Mouse (Mus musculus): ENCODE measurements around the gene Gm17349. TPM values are rescaled to one million over a fixed set of nuclear protein-coding genes. Genes with fewer than 3 reads are reported as not detected.
A peak's percentile ranks its signal among the peaks of the same experiment; 100 is the strongest.
"Not testable (repeated sequence)": the region's sequence is repeated elsewhere in the genome, so short reads cannot be mapped to it uniquely, and the experiment has no call there.

Gm17349 gene
- total and polyA plus RNA-seq, 2 experiments from 2014 or later = not detected

- Histone ChIP-seq H3K27ac (ENCODE audit: low read depth, low read length) (peak overlapping the region; percentile 19; the same call in 1 of the 2 replicates), H3K9me3 (ENCODE audit: low read length) (no peaks in the 10 kb centered on the region), H3K36me3 (ENCODE audit: insufficient read depth, low read length) (peaks cover 30% of the 10 kb centered on the region), H3K4me3 (ENCODE audit: low read depth, low read length) (peak overlapping the region; percentile 93), H3K27me3 (ENCODE audit: insufficient read depth, low read length) (no peaks in the 10 kb centered on the region), H3K4me1 (ENCODE audit: insufficient read depth, low read length) (peaks cover 15% of the 10 kb centered on the region), H3K9ac (replicated peaks; ENCODE audit: low read length, poor library complexity, severe bottlenecking) (peak overlapping the region; percentile 98), H3K4me2 (ENCODE audit: low read depth, low read length, poor library complexity, severe bottlenecking) (peak overlapping the region; percentile 84)
- no peak for TF ChIP-seq CTCF (IDR thresholded peaks at IDR 0.05)
- 16% methylated on average over 23 of the region's 23 CpGs for WGBS
- no peak for ATAC-seq (ENCODE audit: low FRiP score)
- DNase-seq (ENCODE audit: low spot score) = no peak
Observed at GRCm38 (mm10) chr15:99704041-99704681, 1.1 kb downstream of the Gm17349 start.

GRCm38 (mm10) chr15:99703676-99704040 is 1.6 kb downstream of the Gm17349 start:
- H3K4me2 ChIP-seq (ENCODE audit: low read depth, low read length, poor library complexity, severe bottlenecking) = peak overlapping the region; percentile 84
- DNase-seq (ENCODE audit: low spot score) = no peak
- 0 out of 2 replicates have a peak overlapping the region, but pooled peaks have one; percentile 18 for H3K27ac ChIP-seq (ENCODE audit: low read depth, low read length)
- 0 out of 2 replicates have a peak overlapping the region, but pooled peaks have one; percentile 98 for H3K9ac ChIP-seq (replicated peaks; ENCODE audit: low read length, poor library complexity, severe bottlenecking)
- peak overlapping the region; percentile 93; the same call in 1 of the 2 replicates for H3K4me3 ChIP-seq (ENCODE audit: low read depth, low read length)
- 56% methylated on average over 5 of the region's 5 CpGs for WGBS
- no peaks in the 10 kb centered on the region for H3K9me3 ChIP-seq (ENCODE audit: low read length)
- TF ChIP-seq CTCF (IDR thresholded peaks at IDR 0.05) = no peak
- H3K4me1 ChIP-seq (ENCODE audit: insufficient read depth, low read length) = peaks cover 15% of the 10 kb centered on the region
- no peak for ATAC-seq (ENCODE audit: low FRiP score)
- no peaks in the 10 kb centered on the region for H3K27me3 ChIP-seq (ENCODE audit: insufficient read depth, low read length)
- H3K36me3 ChIP-seq (ENCODE audit: insufficient read depth, low read length) = peaks cover 30% of the 10 kb centered on the region

GRCm38 (mm10) chr15:99703104-99703503 is 2.2 kb downstream of the Gm17349 start:
- peak overlapping the region; percentile 84 for H3K4me2 ChIP-seq (ENCODE audit: low read depth, low read length, poor library complexity, severe bottlenecking)
- peak overlapping the region; percentile 98 for H3K9ac ChIP-seq (replicated peaks; ENCODE audit: low read length, poor library complexity, severe bottlenecking)
- no peak for TF ChIP-seq CTCF (IDR thresholded peaks at IDR 0.05)
- no peak for DNase-seq (ENCODE audit: low spot score)
- peaks cover 34% of the 10 kb centered on the region for H3K36me3 ChIP-seq (ENCODE audit: insufficient read depth, low read length)
- H3K4me3 ChIP-seq (ENCODE audit: low read depth, low read length) = peak overlapping the region; percentile 93
- no peaks in the 10 kb centered on the region for H3K27me3 ChIP-seq (ENCODE audit: insufficient read depth, low read length)
- peak overlapping the region; percentile 96 for H3K27ac ChIP-seq (ENCODE audit: low read depth, low read length)
- WGBS = 51% methylated on average over 9 of the region's 9 CpGs
- no peak for ATAC-seq (ENCODE audit: low FRiP score)
- H3K4me1 ChIP-seq (ENCODE audit: insufficient read depth, low read length) = peaks cover 15% of the 10 kb centered on the region
- no peaks in the 10 kb centered on the region for H3K9me3 ChIP-seq (ENCODE audit: low read length)

- whole genome bisulfite sequencing = under 1% methylated on average over 65 of the region's 71 CpGs
Observed at GRCm38 (mm10) chr15:99701999-99702900, 3.0 kb downstream of the Gm17349 start, which contains the start of gene Smarcd1. Gene Smarcd1, plus strand, starts transcription at chr15:99702129.

GRCm38 (mm10) chr15:99701640-99701998 is 3.7 kb downstream of the Gm17349 start:
- not testable (repeated sequence) for H3K27me3 ChIP-seq (ENCODE audit: insufficient read depth, low read length); DNase-seq (ENCODE audit: low spot score); ATAC-seq (ENCODE audit: low FRiP score); H3K9me3 ChIP-seq (ENCODE audit: low read length)
- WGBS = 49% methylated on average over 16 of the region's 16 CpGs
- Histone ChIP-seq H3K4me1 (ENCODE audit: insufficient read depth, low read length) (peaks cover 15% of the 10 kb centered on the region), H3K27ac (ENCODE audit: low read depth, low read length) (peak overlapping the region; percentile 96), H3K4me2 (ENCODE audit: low read depth, low read length, poor library complexity, severe bottlenecking) (peak overlapping the region; percentile 25), H3K9ac (replicated peaks; ENCODE audit: low read length, poor library complexity, severe bottlenecking) (0 out of 2 replicates have a peak overlapping the region, but pooled peaks have one; percentile 98), H3K36me3 (ENCODE audit: insufficient read depth, low read length) (peaks cover 37% of the 10 kb centered on the region), H3K4me3 (ENCODE audit: low read depth, low read length) (peak overlapping the region; percentile 93)

More at GRCm38 (mm10) chr15:99701999-99702900, 3.0 kb downstream of the Gm17349 start, which contains the start of gene Smarcd1:
- peak; percentile 95 for ATAC-seq (ENCODE audit: low FRiP score)
- peaks cover 15% of the 10 kb centered on the region for H3K4me1 ChIP-seq (ENCODE audit: insufficient read depth, low read length)
- H3K9ac ChIP-seq (replicated peaks; ENCODE audit: low read length, poor library complexity, severe bottlenecking) = peak within 1 kb of the TSS; percentile 98
- peak; percentile 92 for TF ChIP-seq CTCF (IDR thresholded peaks at IDR 0.05)
- no peaks in the 10 kb centered on the region for H3K27me3 ChIP-seq (ENCODE audit: insufficient read depth, low read length)
- peak within 1 kb of the TSS; percentile 96 for H3K27ac ChIP-seq (ENCODE audit: low read depth, low read length)
- peak; percentile 98 for DNase-seq (ENCODE audit: low spot score)
- peaks cover 34% of the 10 kb centered on the region for H3K36me3 ChIP-seq (ENCODE audit: insufficient read depth, low read length)
- H3K9me3 ChIP-seq (ENCODE audit: low read length) = no peaks in the 10 kb centered on the region
- peak within 1 kb of the TSS; percentile 93 for H3K4me3 ChIP-seq (ENCODE audit: low read depth, low read length)
- peak within 1 kb of the TSS; percentile 84 for H3K4me2 ChIP-seq (ENCODE audit: low read depth, low read length, poor library complexity, severe bottlenecking)

Measured in midbrain, postnatal 0 days (tissue).